Mouse (Mus musculus) liver, embryonic 14.5 days (tissue): ENCODE results near the gene Ifne. TPM values are rescaled to one million over a fixed set of nuclear protein-coding genes. Genes with fewer than 3 reads are reported as not detected.

ENCODE experiments used
- ATAC-seq: fragments of 200-750 bp; cut with Nextera tagmentation; 2 replicates; pipeline ENCODE4 v1.8.0; 2017; ENCODE audit warnings: moderate number of reproducible peaks, mild to moderate bottlenecking, moderate library complexity; ENCODE audit not compliant: insufficient read depth
- DNase-seq, 3 experiments: peaks; one replicate each; pipeline ENCODE4 v3.0.0-alpha.2; 2012 to 2013; ENCODE audit warnings: low read depth in 3 of 3, low spot score in 3 of 3
- H3K27ac ChIP-seq: fragments of 300-500 bp; sonication (generic); 2 replicates; pipeline ENCODE4 v1.5.1; 2014; ENCODE audit warnings: moderate library complexity, mild to moderate bottlenecking, control low read depth, inconsistent platforms
- H3K27me3 ChIP-seq: fragments of 300-500 bp; sonication (generic); 2 replicates; pipeline ENCODE4 v1.6.1; 2014; ENCODE audit warnings: mild to moderate bottlenecking, low read length, moderate library complexity; ENCODE audit not compliant: control insufficient read depth, insufficient read depth
- H3K36me3 ChIP-seq: fragments of 300-500 bp; sonication (generic); replicated peaks from 2 replicates; pipeline ENCODE4 v1.6.1; 2014; ENCODE audit warnings: low read depth; ENCODE audit not compliant: control insufficient read depth, insufficient read depth
- H3K4me1 ChIP-seq, 2 experiments: fragments of 200-500 bp in 1 of 2; fragments of 300-500 bp in 1 of 2; sonication (generic) in 1 of 2; replicated peaks; 2 replicates each; pipeline ENCODE4 v1.6.1; 2012 to 2014; ENCODE audit warnings: antibody characterized with exemption in 1 of 2, inconsistent platforms in 1 of 2, low read length in 1 of 2; ENCODE audit not compliant: control insufficient read depth in 2 of 2, insufficient read depth in 2 of 2
- H3K4me2 ChIP-seq: fragments of 300-500 bp; sonication (generic); 2 replicates; pipeline ENCODE4 v1.6.1; 2014; ENCODE audit warnings: low read depth, mild to moderate bottlenecking, control low read depth, moderate library complexity
- H3K4me3 ChIP-seq, 2 experiments: fragments of 200-500 bp in 1 of 2; fragments of 300-500 bp in 1 of 2; sonication (generic) in 1 of 2; 2 replicates each; pipeline ENCODE4 v1.5.1; 2012 to 2014; ENCODE audit warnings: low read depth in 2 of 2, low read length in 2 of 2, mild to moderate bottlenecking in 2 of 2, control low read depth in 1 of 2, inconsistent platforms in 1 of 2, moderate library complexity in 1 of 2; ENCODE audit not compliant: insufficient read depth in 1 of 2
- H3K9ac ChIP-seq: fragments of 300-500 bp; sonication (generic); replicated peaks from 2 replicates; pipeline ENCODE4 v1.6.1; 2014; ENCODE audit warnings: mild to moderate bottlenecking, control low read depth, moderate library complexity
- H3K9me3 ChIP-seq: fragments of 300-500 bp; sonication (generic); 2 replicates; pipeline ENCODE4 v1.6.1; 2016; ENCODE audit warnings: low read length, mixed read lengths; ENCODE audit not compliant: control insufficient read depth
- CTCF ChIP-seq: IDR thresholded peaks from 2 replicates; pipeline ENCODE4 v1.5.1; 2016; ENCODE audit warnings: antibody characterized with exemption, low read depth, control low read depth
- EP300 ChIP-seq: IDR thresholded peaks from 2 replicates; pipeline ENCODE4 v1.6.1; 2016; ENCODE audit warnings: antibody characterized with exemption, low read depth
- WGBS: fragments of 180-500 bp; shearing (Covaris S2); extraction: QIAGEN DNeasy Blood & Tissue Kit; methylation state at CpG from one replicate; pipeline ENCODE4 v1.1.7; 2014; ENCODE audit not compliant: insufficient replicate concordance; 5-methylcytosine and 5-hydroxymethylcytosine counted together
- polyA plus RNA-seq, 2 experiments: library from polyadenylated mRNA; depleted of rRNA in 1 of 2; stranded (reverse) in 1 of 2; unstranded in 1 of 2; fragments of >200 nt; fragmentation: Nextera tagmentation in 1 of 2; extraction: Ambion mirVana in 1 of 2; gene quantifications; 2 replicates each; pipeline versions ENCODE4 v1.2.1 to v1.2.3; 2012 to 2014

The Ifne gene
- polyA plus RNA-seq, 2 experiments, result not detected

GRCm38 (mm10) chr4:88878772-88879171 is 1.2 kb downstream of the Ifne start:
- peak overlapping the region; percentile 54 for H3K4me2 ChIP-seq
- H3K27me3 ChIP-seq, result no peaks in the 10 kb centered on the region
- WGBS, result 44% methylated on average over 4 of the region's 4 CpGs
- DNase-seq (no peak), ATAC-seq (no peak)
- no peak overlapping the region for H3K4me3 ChIP-seq
- no peak overlapping the region for H3K9ac ChIP-seq
- H3K9me3 ChIP-seq, result no peaks in the 10 kb centered on the region
- H3K36me3 ChIP-seq, result no peaks in the 10 kb centered on the region
- no peak for TF ChIP-seq CTCF
- no peak for TF ChIP-seq EP300
- H3K4me1 ChIP-seq, result peaks cover 16 to 29% of the 10 kb centered on the region in 2 experiments
- H3K27ac ChIP-seq, result no peak overlapping the region

DNA sequence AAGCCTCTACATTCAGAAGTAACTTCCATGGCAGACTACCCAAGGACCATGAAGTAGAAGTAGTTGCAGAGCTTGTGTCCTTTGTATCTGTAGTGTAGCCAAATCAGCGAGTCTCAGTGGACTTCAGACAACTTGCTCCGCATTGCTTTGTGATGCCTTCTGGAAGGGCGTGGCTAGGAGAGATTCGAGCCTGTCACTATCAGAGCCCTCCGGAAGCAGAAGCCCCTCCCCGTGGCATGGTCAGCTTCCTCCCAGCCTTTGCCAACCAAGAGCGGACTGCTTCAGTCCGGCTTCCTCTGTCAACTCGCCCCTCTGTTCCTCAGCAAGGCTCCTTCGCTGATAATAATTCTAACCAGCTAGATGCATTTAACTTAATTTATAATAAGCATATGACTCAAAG is 1.8 kb downstream of the Ifne start:
- peak; percentile 52 for ATAC-seq
- no peak for TF ChIP-seq CTCF
- TF ChIP-seq EP300, result no peak
- Histone ChIP-seq H3K4me2 (peak overlapping the region; percentile 54), H3K9ac (no peak overlapping the region), H3K4me3 (no peak overlapping the region), H3K27ac (no peak overlapping the region), H3K9me3 (no peaks in the 10 kb centered on the region), H3K27me3 (no peaks in the 10 kb centered on the region), H3K36me3 (no peaks in the 10 kb centered on the region), H3K4me1 (peaks cover 16 to 29% of the 10 kb centered on the region in 2 experiments)
- peak; percentile 31 to 45 (median 35) for DNase-seq
- 6% methylated on average over 10 of the region's 10 CpGs for WGBS

GRCm38 (mm10) chr4:88876520-88876919 is 3.5 kb downstream of the Ifne start:
- H3K27me3 ChIP-seq, result no peaks in the 10 kb centered on the region
- TF ChIP-seq EP300 (no peak), CTCF (peak; percentile 19; the same call in 1 of the 2 replicates)
- WGBS, result 60% methylated on average over 4 of the region's 4 CpGs
- H3K9me3 ChIP-seq, result no peaks in the 10 kb centered on the region
- H3K4me3 ChIP-seq, result no peak overlapping the region
- peaks cover 16 to 29% of the 10 kb centered on the region in 2 experiments for H3K4me1 ChIP-seq
- no peaks in the 10 kb centered on the region for H3K36me3 ChIP-seq
- H3K9ac ChIP-seq, result no peak overlapping the region
- no peak for DNase-seq
- no peak for ATAC-seq
- H3K27ac ChIP-seq, result no peak overlapping the region
- no peak overlapping the region for H3K4me2 ChIP-seq

GRCm38 (mm10) chr4:88875435-88876095 is 4.4 kb downstream of the Ifne start:
- TF ChIP-seq CTCF (no peak), EP300 (peak; percentile 26; the same call in 1 of the 2 replicates)
- DNase-seq (peak; percentile 55 to 59 (median 58)), ATAC-seq (peak; percentile 90)
- no peak overlapping the region for H3K27ac ChIP-seq
- WGBS, result 10% methylated on average over 4 of the region's 4 CpGs
- no peak overlapping the region for H3K9ac ChIP-seq
- no peak overlapping the region for H3K4me3 ChIP-seq
- H3K36me3 ChIP-seq, result no peaks in the 10 kb centered on the region
- peaks cover 16 to 29% of the 10 kb centered on the region in 2 experiments for H3K4me1 ChIP-seq
- H3K27me3 ChIP-seq, result no peaks in the 10 kb centered on the region
- H3K4me2 ChIP-seq, result peak overlapping the region; percentile 43
- H3K9me3 ChIP-seq, result no peaks in the 10 kb centered on the region

DNA sequence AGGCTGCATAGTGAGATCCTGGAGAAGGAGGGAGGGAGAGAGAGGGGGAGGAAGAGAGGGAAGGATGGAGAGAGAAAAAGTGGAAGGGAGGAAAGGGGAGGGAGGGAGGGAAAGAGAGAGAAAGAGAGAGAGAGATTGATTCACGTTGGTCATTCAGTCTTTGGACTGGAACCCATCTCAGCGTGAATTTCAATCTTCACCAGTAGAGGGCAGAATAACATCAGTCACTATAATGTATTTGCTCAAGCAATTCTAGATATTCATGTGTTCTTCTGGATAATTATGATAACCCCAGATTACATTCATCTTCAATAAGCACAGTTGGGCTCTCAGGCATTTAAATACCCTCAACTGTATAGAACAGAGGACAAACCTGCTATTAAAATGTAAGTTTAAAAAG is 7.3 kb downstream of the Ifne start:
- H3K9me3 ChIP-seq, result no peaks in the 10 kb centered on the region
- DNase-seq (peak in 2 of 3 experiments; percentile 35 to 38), ATAC-seq (no peak)
- WGBS, result 0% methylated on average over 2 of the region's 2 CpGs
- no peak overlapping the region for H3K4me3 ChIP-seq
- H3K4me2 ChIP-seq, result no peak overlapping the region
- no peaks in the 10 kb centered on the region for H3K27me3 ChIP-seq
- no peak overlapping the region for H3K27ac ChIP-seq
- TF ChIP-seq EP300 (no peak), CTCF (peak; percentile 67; the same call in 1 of the 2 replicates)
- no peaks in the 10 kb centered on the region for H3K36me3 ChIP-seq
- H3K9ac ChIP-seq, result no peak overlapping the region
- peaks cover 15 to 21% of the 10 kb centered on the region in 2 experiments for H3K4me1 ChIP-seq
